Mouse (Mus musculus) olfactory bulb, adult 2 months (tissue): ENCODE data around the gene Tmem161b. TPM values are rescaled to one million over a fixed set of nuclear protein-coding genes. Genes with fewer than 3 reads are reported as not detected.
A peak's percentile ranks its signal among the peaks of the same experiment; 100 is the strongest.

Source experiments
- H3K27ac ChIP-seq: fragments of 200-500 bp; 2 replicates; pipeline ENCODE4 v1.5.1; 2012; ENCODE audit warnings: low read depth, low read length; ENCODE audit not compliant: insufficient read depth
- H3K4me1 ChIP-seq: fragments of 200-500 bp; 2 replicates; pipeline ENCODE4 v1.6.1; 2012; ENCODE audit warnings: low read length; ENCODE audit not compliant: control insufficient read depth, insufficient read depth
- H3K4me3 ChIP-seq: fragments of 200-500 bp; 2 replicates; pipeline ENCODE4 v1.5.1; 2012; ENCODE audit warnings: mild to moderate bottlenecking, low read depth, low read length, moderate library complexity; ENCODE audit not compliant: insufficient read depth
- CTCF ChIP-seq: fragments of 200-500 bp; IDR thresholded peaks from 2 replicates; pipeline ENCODE4 v1.5.1; 2012; ENCODE audit warnings: low read depth, mild to moderate bottlenecking, low read length, moderate library complexity; ENCODE audit not compliant: insufficient read depth
- POLR2A ChIP-seq: fragments of 200-500 bp; IDR thresholded peaks from 2 replicates; pipeline ENCODE4 v1.6.1; 2012; ENCODE audit warnings: mild to moderate bottlenecking, low read depth, low read length, moderate library complexity; ENCODE audit not compliant: insufficient read depth
- WGBS: fragments of 180-500 bp; shearing (Covaris S2); methylation state at CpG from one replicate; pipeline ENCODE4 v1.1.7; 2018; 5-methylcytosine and 5-hydroxymethylcytosine counted together
- polyA plus RNA-seq: library from polyadenylated mRNA; stranded (reverse); fragments of >200 nt; gene quantifications from 2 replicates; pipeline ENCODE4 v1.2.4, GENCODE M21; 2012; ENCODE audit warnings: low replicate concordance; ENCODE audit not compliant: missing spikeins, insufficient read depth, insufficient read length

Tmem161b gene
- polyA plus RNA-seq, 1 experiment: not detected

GRCm38 (mm10) chr13:84343691-84344495, 121.8 kb downstream of the Tmem161b start:
- no peak for TF ChIP-seq CTCF
- no peak for TF ChIP-seq POLR2A
- H3K4me1 ChIP-seq: peaks cover 18% of the 10 kb centered on the region
- 42% methylated on average over 13 of the region's 13 CpGs for WGBS
- no peak overlapping the region for H3K4me3 ChIP-seq
- 0 out of 2 replicates have a peak overlapping the region, but pooled peaks have one; percentile 1 for H3K27ac ChIP-seq

- 35% methylated on average over 7 of the region's 7 CpGs for WGBS
- Histone ChIP-seq H3K27ac (no peak overlapping the region), H3K4me3 (no peak overlapping the region), H3K4me1 (peaks cover 18% of the 10 kb centered on the region)
- TF ChIP-seq CTCF (no peak), POLR2A (no peak)
These were observed 122.6 kb downstream of the Tmem161b start for GRCm38 (mm10) chr13:84344711-84345110.

GRCm38 (mm10) chr13:84345114-84345513, 123.0 kb downstream of the Tmem161b start:
- H3K4me1 ChIP-seq: peaks cover 18% of the 10 kb centered on the region
- H3K4me3 ChIP-seq: no peak overlapping the region
- WGBS: 44% methylated on average over 8 of the region's 8 CpGs
- TF ChIP-seq POLR2A (no peak), CTCF (no peak)
- peak overlapping the region; percentile 75 for H3K27ac ChIP-seq
